Mouse (Mus musculus): ENCODE data around the gene Kat6b. TPM values are rescaled to one million over a fixed set of nuclear protein-coding genes. Genes with fewer than 3 reads are reported as not detected.

Kat6b gene
- polyA plus RNA-seq, 1 experiment from 2014 or later, result 9.4 TPM

GRCm38 (mm10) chr14:21584468-21585135 is 103.4 kb downstream of the Kat6b start:
- Histone ChIP-seq H3K27ac (no peak overlapping the region), H3K27me3 (no peaks in the 10 kb centered on the region), H3K4me2 (no peak overlapping the region), H3K36me3 (no peaks in the 10 kb centered on the region), H3K9me3 (replicated peaks) (no peaks in the 10 kb centered on the region), H3K4me1 (replicated peaks) (peaks cover 63% of the 10 kb centered on the region), H3K9ac (no peak overlapping the region), H3K4me3 (no peak overlapping the region)
- no peak for ATAC-seq (replicated peaks; ENCODE audit: insufficient number of reproducible peaks, insufficient read depth, low FRiP score, low read depth)
- WGBS, result 34% methylated on average over 6 of the region's 6 CpGs

- 42% methylated on average over 8 of the region's 8 CpGs for WGBS
- H3K27ac ChIP-seq, result no peak overlapping the region
- no peaks in the 10 kb centered on the region for H3K36me3 ChIP-seq
- no peaks in the 10 kb centered on the region for H3K27me3 ChIP-seq
- H3K4me3 ChIP-seq, result no peak overlapping the region
- ATAC-seq (replicated peaks; ENCODE audit: insufficient number of reproducible peaks, insufficient read depth, low FRiP score, low read depth), result no peak
- H3K9me3 ChIP-seq (replicated peaks), result no peaks in the 10 kb centered on the region
- no peak overlapping the region for H3K9ac ChIP-seq
- peaks cover 67% of the 10 kb centered on the region for H3K4me1 ChIP-seq (replicated peaks)
- H3K4me2 ChIP-seq, result no peak overlapping the region
Observed at GRCm38 (mm10) chr14:21585491-21586251, 104.4 kb downstream of the Kat6b start.

DNA sequence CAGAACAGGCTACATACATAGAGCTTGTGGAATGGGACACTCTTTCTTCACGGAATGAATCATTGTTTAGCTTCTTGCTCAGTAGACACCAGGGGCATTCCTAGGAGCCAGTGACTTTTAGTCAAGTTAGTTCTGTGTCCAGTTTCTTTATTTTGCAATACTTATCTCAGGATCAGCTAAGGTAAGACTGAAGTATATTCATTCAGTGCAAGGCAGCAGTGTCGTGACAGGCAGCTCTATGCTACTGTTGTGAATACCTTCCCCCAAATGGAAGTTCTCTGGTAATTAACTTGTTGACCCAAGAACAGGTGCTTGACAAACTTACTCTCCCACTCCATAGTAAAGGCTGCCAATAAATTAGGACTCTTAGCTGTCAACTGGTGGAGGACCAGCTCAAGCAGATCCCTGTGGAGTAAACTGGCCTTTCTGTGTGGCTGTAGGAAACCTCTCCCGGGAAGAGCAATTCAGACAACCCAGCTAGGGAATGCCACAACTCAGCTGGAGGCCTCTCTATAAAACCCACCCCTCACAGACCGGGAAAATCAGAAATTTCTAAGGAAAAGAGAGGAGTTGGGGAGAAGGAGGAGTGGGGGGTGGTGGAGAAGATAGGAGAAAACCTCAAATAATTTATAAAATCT is 105.4 kb downstream of the Kat6b start:
- H3K4me1 ChIP-seq (replicated peaks), result peaks cover 65% of the 10 kb centered on the region
- H3K9ac ChIP-seq, result no peak overlapping the region
- H3K4me2 ChIP-seq, result no peak overlapping the region
- H3K27ac ChIP-seq, result peak overlapping the region; percentile 23; the same call in 1 of the 2 replicates
- no peaks in the 10 kb centered on the region for H3K9me3 ChIP-seq (replicated peaks)
- WGBS, result 44% methylated on average over 4 of the region's 4 CpGs
- no peaks in the 10 kb centered on the region for H3K36me3 ChIP-seq
- no peak overlapping the region for H3K4me3 ChIP-seq
- ATAC-seq (replicated peaks; ENCODE audit: insufficient number of reproducible peaks, insufficient read depth, low FRiP score, low read depth), result no peak
- H3K27me3 ChIP-seq, result no peaks in the 10 kb centered on the region

- Histone ChIP-seq H3K36me3 (no peaks in the 10 kb centered on the region), H3K4me1 (replicated peaks) (peaks cover 52% of the 10 kb centered on the region), H3K4me3 (no peak overlapping the region), H3K27ac (no peak overlapping the region), H3K4me2 (no peak overlapping the region), H3K27me3 (no peaks in the 10 kb centered on the region), H3K9ac (no peak overlapping the region), H3K9me3 (replicated peaks) (0 out of 2 replicates have a peak, but pooled peaks cover 4% of the 10 kb centered on the region)
- ATAC-seq (replicated peaks; ENCODE audit: insufficient number of reproducible peaks, insufficient read depth, low FRiP score, low read depth), result no peak
- WGBS, result 55% methylated on average over 2 of the region's 2 CpGs
Observed at GRCm38 (mm10) chr14:21587931-21588330, 106.7 kb downstream of the Kat6b start.

DNA sequence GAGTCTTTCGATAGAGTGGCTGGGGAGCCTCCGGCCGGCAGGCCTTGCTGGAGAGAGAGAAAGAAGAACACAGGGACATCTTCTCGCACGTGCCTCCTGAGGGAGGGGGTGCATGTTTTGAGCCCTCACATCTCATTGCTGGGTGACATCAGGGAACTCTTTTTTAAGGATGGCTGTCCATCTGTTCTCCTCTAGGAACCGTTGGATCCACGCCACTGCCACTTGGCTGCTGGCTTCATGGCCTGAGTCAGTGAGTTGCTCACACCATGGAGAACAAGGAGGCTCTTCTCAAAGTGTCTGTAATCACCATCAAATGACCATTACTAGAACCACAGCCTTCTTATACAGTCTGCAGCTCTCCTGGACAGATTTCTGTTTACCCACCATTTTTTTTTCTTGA is 108.4 kb downstream of the Kat6b start:
- Histone ChIP-seq H3K4me3 (no peak overlapping the region), H3K27me3 (no peaks in the 10 kb centered on the region), H3K9ac (no peak overlapping the region), H3K9me3 (replicated peaks) (0 out of 2 replicates have a peak, but pooled peaks cover 4% of the 10 kb centered on the region), H3K36me3 (no peaks in the 10 kb centered on the region), H3K4me2 (peak overlapping the region; percentile 40), H3K4me1 (replicated peaks) (peaks cover 38% of the 10 kb centered on the region), H3K27ac (peak overlapping the region; percentile 13; the same call in 1 of the 2 replicates)
- ATAC-seq (replicated peaks; ENCODE audit: insufficient number of reproducible peaks, insufficient read depth, low FRiP score, low read depth), result no peak
- 78% methylated on average over 7 of the region's 7 CpGs for WGBS

DNA sequence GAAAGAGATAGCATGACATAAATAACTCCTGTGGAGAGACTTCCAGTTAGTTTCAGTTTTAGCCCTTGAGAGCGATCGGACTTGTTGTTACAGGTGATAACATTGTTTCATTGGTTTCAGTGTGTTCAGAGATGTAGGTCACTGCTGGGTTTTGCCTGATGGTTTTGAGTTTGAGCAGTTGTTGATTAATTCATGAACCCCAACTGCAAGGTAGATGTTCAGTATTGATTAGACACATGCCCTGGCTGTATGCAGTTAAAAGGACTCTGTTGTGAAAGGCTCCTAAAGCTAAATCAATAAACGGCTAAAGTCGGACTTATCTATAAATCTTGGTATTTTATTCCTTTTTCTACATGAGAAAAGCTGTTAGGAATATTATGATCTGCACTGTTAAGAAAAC is 109.0 kb downstream of the Kat6b start:
- H3K9ac ChIP-seq, result no peak overlapping the region

GRCm38 (mm10) chr14:21592152-21592551 is 110.9 kb downstream of the Kat6b start:
- H3K9me3 ChIP-seq (replicated peaks), result 0 out of 2 replicates have a peak, but pooled peaks cover 4% of the 10 kb centered on the region
- peaks cover 16% of the 10 kb centered on the region for H3K4me1 ChIP-seq (replicated peaks)
- H3K27ac ChIP-seq, result no peak overlapping the region
- 93% methylated on average over 1 of the region's 1 CpGs for WGBS
- no peak overlapping the region for H3K4me2 ChIP-seq
- H3K27me3 ChIP-seq, result no peaks in the 10 kb centered on the region
- H3K9ac ChIP-seq, result no peak overlapping the region
- no peak overlapping the region for H3K4me3 ChIP-seq
- ATAC-seq (replicated peaks; ENCODE audit: insufficient number of reproducible peaks, insufficient read depth, low FRiP score, low read depth), result no peak
- H3K36me3 ChIP-seq, result 0 out of 2 replicates have a peak, but pooled peaks cover 3% of the 10 kb centered on the region

More for the DNA sequence above, 109.0 kb downstream of the Kat6b start:
- Histone ChIP-seq H3K27me3 (no peaks in the 10 kb centered on the region), H3K4me1 (replicated peaks) (peaks cover 33% of the 10 kb centered on the region), H3K27ac (peak overlapping the region; percentile 13; the same call in 1 of the 2 replicates), H3K36me3 (no peaks in the 10 kb centered on the region), H3K9me3 (replicated peaks) (0 out of 2 replicates have a peak, but pooled peaks cover 4% of the 10 kb centered on the region), H3K4me2 (peak overlapping the region; percentile 40), H3K4me3 (peak overlapping the region; percentile 6; the same call in 1 of the 2 replicates)
- 62% methylated on average over 4 of the region's 4 CpGs for WGBS
- ATAC-seq (replicated peaks; ENCODE audit: insufficient number of reproducible peaks, insufficient read depth, low FRiP score, low read depth), result no peak

- Histone ChIP-seq H3K4me3 (no peak overlapping the region), H3K36me3 (0 out of 2 replicates have a peak, but pooled peaks cover 3% of the 10 kb centered on the region), H3K27me3 (no peaks in the 10 kb centered on the region), H3K9me3 (replicated peaks) (0 out of 2 replicates have a peak, but pooled peaks cover 4% of the 10 kb centered on the region), H3K4me2 (no peak overlapping the region), H3K9ac (no peak overlapping the region), H3K27ac (no peak overlapping the region), H3K4me1 (replicated peaks) (peaks cover 16% of the 10 kb centered on the region)
- ATAC-seq (replicated peaks; ENCODE audit: insufficient number of reproducible peaks, insufficient read depth, low FRiP score, low read depth), result no peak
- WGBS, result 72% methylated on average over 8 of the region's 8 CpGs
Observed at GRCm38 (mm10) chr14:21592985-21593750, 111.9 kb downstream of the Kat6b start.

DNA sequence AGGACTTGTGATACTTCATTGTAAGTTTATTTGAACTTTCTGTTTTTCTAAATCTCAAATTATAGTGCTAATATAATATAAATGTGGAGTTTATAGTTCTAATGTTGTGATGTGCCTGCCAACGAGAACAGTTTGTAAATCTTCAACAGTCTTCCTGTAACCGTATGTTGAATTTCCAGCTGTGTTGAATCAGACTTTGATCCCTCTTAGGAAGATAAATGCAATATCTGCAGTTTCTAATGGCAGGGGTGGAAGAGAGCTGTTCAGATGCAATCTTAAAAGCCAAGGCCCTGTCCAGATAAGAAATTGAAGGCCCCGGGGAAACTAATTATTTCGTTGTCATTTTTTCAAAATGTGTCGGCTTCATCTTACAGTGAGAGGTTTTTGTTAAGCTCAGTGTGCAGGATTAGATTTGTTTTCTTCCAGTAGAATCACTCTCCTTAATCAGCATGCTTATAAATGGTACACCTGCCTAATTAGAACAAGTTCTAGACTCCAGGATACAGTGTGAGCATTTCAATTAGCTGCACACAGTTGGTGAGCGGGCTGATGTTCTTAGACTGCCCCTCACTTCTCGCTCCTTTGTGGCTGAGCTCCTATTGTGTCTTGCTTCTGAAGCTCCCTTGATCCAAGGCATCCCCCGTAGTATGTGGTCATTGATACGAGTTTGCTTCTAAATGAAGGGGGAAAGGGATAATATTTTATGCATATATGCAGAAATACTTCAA is 118.4 kb downstream of the Kat6b start:
- Histone ChIP-seq H3K9me3 (replicated peaks) (no peaks in the 10 kb centered on the region), H3K9ac (no peak overlapping the region), H3K4me2 (no peak overlapping the region), H3K36me3 (0 out of 2 replicates have a peak, but pooled peaks cover 3% of the 10 kb centered on the region), H3K27ac (no peak overlapping the region), H3K4me1 (replicated peaks) (peaks cover 18% of the 10 kb centered on the region), H3K27me3 (no peaks in the 10 kb centered on the region), H3K4me3 (no peak overlapping the region)
- WGBS, result 67% methylated on average over 9 of the region's 9 CpGs
- no peak for ATAC-seq (replicated peaks; ENCODE audit: insufficient number of reproducible peaks, insufficient read depth, low FRiP score, low read depth)

GRCm38 (mm10) chr14:21600174-21600566 is 118.9 kb downstream of the Kat6b start:
- Histone ChIP-seq H3K36me3 (0 out of 2 replicates have a peak, but pooled peaks cover 3% of the 10 kb centered on the region), H3K4me3 (no peak overlapping the region), H3K9ac (no peak overlapping the region), H3K9me3 (replicated peaks) (no peaks in the 10 kb centered on the region), H3K27ac (no peak overlapping the region), H3K4me1 (replicated peaks) (peaks cover 18% of the 10 kb centered on the region), H3K27me3 (no peaks in the 10 kb centered on the region), H3K4me2 (no peak overlapping the region)
- 79% methylated on average over 5 of the region's 5 CpGs for WGBS
- ATAC-seq (replicated peaks; ENCODE audit: insufficient number of reproducible peaks, insufficient read depth, low FRiP score, low read depth), result no peak

Data from heart, embryonic 15.5 days (tissue).